Mouse (Mus musculus) kidney, postnatal 10 days (tissue): ENCODE results near the gene Desi1.

Source experiments
- DNase-seq: peaks from one replicate; pipeline ENCODE4 v3.0.0; 2021; ENCODE audit warnings: mixed read lengths

Desi1 gene

DNA sequence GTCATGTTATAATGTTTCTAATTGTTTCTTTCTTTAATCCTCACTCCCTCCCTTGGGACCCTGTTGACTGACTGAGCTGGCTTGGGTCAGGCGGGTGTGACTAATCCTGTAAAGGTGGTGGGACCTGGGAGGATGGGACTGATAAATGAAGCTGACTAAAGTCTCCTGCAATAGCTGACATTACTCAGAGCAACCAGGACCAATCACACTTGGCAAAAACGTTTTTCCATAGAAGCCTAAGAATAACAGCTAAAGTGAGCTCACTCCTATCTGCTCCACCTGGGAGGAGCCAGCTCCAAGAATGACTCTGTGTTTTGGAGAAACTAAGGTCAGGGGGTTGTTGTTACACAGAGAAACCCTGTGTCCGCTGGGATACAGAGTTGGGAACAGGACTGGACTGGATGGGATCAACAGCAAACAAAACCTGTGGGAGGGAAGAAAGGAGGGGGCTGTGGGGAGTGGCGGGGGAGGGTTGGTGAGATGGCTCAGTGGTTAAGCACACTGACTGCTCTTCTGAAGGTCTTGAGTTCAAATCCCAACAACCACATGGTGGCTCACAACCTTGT lies 68.6 kb downstream of the Desi1 start:
- no peak for DNase-seq

DNA sequence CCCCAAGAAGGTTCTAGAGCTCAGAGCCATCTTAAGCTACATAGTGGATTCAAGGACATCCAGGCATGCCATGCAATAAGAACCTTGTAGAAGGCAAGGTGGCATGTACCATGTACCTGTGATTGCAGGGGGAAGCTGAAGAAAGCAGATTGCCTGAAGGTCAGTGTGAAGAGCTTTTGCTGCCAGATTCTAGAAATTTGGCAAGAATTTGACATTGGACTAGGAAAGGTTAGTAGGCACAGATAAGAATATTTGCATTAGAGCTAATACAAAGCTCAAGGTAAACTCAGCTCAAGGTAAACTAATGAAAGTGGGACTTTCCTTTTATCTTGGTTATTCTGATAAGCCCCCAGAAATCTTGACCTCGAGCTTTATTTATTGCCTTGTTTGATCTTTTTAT lies 69.4 kb downstream of the Desi1 start:
- DNase-seq, result no peak

DNA sequence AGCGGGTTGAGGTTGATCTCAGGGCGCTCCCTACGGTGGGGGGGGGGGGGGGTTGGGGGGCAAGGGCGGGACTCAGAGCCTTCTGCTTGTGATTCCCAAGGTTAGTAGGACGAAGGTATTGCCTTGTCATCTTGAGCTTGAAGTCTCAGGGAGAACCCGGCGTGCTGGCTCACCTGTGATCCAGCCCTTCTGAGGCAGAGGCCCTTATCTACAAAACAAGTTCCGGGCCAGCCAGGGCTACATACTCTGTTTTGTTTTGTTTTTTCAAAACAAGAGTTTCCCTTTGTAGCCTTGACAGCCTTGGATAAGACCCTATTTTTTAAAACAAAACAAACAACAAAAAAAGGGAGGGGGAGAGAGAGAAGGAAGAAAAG lies 72.6 kb downstream of the Desi1 start:
- no peak for DNase-seq

DNA sequence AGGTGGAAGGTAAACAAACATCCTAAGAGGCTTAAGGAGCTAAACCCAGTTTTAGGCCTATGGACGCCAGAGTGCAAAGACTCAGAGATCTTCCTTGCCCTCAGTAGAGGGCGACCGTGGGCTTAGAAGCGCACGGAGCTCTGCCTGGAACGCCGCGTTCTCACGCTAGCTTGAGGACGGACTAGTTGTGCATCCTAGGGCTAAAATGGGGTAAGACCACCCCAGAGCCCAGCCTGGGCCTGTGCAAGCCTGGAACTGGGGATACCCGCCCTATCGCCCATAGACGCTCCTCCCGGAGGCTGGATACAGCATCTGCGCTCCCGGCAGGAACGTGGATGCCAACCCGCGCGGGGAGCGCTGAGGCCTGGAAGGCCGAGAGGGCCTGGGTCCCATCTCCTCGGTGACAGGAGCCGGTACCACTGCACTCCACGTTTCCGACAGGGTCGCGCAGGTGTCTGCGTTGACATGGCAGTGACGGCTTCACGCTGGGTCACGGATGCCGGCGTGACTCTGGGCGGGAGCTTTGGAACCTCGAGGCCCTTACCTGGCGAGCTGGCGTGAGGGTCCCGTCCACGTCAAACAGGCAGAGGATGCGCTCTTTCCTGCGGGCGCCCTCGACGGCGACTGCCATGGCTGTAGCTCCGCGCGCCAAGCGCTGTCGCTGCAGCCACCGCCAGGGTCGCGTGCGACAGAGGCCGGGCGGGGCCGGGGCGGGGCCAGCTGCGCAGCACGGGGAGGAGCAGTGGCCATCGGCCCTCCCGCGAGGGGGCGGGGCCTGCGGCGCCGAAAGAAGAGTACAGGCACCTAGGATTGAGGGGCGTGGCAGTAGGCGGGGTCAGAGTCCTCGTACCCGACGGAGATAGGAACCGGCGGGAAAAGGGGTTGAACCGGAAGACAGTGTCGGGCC lies 73.2 kb downstream of the Desi1 start, which contains the start of gene Pmm1:
Gene Pmm1, minus strand, starts transcription at position 760 of the 907 bp plus-strand sequence.
- peak; percentile 100 for DNase-seq

DNA sequence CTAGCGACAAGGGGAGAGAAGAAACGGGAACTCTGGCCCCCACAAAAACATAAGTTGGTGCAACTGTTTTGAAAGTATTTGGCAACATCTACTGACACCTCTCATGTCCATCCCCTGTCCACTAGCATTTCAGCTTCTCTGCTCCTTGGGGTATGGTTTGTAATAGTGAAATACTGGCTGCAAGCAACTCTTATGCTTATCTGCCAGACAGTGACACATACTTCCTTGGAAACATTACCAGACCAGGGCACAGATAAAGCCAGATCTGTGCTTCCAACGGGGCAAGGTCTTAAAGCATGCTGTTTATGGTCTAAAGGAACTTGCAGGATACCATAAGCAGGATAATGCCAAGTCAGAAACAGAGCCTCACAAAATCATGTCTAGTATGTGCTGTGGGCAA lies 74.8 kb downstream of the Desi1 start:
- DNase-seq, result no peak

DNA sequence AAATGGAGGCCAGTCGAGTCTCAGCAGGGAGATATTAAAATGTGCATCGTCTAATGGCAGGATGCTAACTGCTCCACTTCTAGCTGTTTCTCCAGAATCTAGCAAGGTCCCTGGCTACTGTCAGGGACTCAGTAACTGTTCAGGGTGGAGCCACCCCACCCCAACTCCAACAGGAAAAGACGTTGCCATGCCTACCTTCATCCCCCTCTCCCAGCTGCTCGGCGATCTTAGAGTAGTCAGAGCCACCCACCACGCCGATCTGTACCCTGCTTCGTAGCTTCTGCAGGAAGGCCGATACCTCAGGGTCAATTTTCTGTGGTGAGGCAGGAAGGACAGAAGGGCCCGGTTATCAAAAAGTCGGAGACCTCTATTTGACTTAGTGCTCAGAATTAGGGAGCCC lies 76.1 kb downstream of the Desi1 start:
- DNase-seq, result no peak

DNA sequence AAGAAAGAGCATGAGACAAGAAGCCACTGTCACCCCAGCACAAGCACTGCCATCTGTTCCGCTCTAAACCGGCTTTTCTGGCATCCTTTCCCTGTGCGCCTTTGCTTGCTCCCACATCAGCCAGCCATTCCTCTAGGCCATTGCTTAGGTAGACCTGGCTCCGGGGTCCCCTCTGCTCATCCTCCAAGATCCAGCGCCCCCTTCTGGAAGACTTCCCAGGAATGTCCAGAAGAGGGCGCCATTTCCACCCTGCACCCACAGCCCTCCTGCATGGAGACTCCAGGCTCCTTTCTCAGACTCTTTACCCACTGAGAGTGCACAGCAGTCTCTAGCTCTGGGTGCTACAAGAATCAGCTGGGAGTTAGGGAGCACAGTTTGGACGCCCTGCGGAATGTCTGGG lies 77.2 kb downstream of the Desi1 start:
- peak; percentile 61 for DNase-seq

DNA sequence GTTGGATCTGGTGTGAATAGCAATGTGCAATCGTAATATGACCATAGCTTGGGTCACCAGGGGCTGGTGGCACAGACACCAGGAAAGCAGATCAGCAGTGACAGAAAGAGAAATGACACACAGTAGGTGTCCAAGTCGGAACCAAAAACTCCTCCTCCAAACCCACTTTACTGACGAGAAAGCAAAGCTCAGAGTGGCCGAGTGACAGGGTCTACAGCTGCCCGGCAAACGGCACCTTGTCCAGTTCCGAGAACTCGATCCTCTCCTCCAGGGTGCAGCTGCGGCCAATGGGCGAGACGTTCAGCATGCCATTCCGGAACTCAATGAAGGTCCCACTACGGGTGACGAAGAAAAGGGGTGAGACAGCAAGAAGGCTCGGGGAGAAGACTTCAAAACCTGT lies 78.2 kb downstream of the Desi1 start:
- DNase-seq, result peak; percentile 4

DNA sequence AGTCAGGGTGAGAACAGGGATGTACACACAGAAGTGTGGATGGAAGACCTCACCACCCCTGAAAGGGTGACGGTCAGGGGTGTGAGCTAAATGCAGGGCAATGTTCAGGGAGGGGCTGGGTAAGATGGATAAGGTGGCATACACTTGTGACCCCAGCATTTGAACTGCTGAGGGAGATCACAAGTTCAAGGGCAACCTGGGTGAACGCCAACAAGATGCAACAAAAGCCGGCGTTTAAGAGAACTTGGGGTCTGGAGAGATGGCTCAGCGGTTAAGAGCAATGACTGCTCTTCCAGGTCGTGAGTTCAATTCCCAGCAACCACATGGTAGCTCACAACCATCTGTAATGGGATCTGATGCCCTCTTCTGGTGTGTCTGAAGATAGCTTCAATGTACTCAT lies 78.9 kb downstream of the Desi1 start:
- peak; percentile 6 for DNase-seq

DNA sequence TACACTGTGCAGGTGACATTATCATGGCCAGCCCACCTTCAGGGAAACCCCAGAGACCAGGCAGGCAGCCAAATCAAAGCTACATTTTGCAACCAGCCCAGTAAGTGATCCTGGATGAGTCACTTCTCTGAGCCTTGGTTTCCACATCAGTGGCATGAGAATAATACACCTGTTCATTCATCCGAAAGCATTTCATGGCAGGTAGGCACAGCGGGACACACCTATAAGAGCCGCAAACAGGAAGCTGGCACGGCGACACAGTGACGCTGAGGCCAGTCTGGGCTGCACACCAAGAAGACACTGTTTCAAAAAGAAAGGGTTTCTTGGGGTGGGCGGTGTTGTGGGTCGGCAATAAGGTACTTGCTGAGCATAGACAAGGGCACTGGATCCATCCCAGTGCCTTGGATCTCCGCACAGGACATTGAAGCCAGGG lies 79.5 kb downstream of the Desi1 start:
- peak; percentile 8 for DNase-seq

DNA sequence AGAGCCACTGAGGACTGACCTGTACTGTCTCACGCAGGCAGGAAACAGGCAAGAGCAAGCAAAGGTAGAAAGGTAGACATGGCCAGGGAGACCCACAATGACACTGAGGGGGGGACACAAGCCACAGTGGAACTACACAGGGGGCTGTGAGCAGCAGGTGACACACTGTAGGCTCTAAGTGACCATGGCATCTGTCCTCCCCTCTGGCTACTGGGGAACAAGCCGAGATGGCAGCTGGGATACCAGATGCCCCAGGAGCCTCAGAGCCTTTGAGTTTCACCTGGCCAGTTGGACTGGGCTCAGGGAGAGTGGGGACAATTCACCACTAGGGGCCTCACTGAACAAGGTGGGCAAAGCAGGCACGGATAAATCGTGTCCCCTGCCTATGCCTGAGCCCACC lies 81.4 kb downstream of the Desi1 start:
- no peak for DNase-seq

DNA sequence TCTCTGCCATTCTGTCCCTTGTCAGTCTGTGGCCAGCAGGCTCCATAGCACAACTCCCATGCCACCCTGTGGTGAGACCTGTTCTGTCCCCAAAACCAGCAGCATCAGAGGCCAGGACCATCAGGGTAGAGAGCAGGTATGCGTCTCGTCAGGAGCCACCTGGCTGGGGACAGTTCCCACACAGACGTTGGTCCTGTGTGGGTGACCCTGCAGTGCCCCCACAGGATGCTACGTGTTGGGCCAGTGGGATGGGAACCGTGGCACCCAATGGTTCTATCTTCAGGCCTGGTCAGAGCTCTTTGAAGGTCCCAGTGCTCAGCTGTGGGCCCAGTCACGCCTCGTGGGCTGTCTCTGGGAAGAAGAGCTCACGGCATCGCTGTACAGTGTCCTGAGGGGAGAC lies 82.5 kb downstream of the Desi1 start:
- DNase-seq, result no peak

DNA sequence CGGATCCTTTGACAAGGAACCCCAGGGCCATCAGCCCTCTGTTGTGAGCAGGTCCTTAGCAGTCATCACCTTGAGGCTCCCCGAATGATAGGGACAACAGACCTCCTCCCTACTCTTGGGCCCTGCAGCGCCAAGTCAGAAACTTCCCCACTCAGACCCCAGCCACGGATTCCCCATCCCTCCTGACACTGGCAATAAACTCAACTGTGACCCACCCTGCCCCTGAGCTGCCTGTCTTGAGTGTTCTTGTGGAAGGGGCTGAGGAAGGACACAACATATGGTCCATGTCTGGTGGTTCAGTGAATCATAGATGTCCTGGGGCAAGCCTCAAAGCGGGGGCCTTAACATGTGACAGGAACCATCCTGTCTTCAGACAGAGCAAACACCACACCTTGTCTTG lies 82.9 kb downstream of the Desi1 start:
- no peak for DNase-seq

DNA sequence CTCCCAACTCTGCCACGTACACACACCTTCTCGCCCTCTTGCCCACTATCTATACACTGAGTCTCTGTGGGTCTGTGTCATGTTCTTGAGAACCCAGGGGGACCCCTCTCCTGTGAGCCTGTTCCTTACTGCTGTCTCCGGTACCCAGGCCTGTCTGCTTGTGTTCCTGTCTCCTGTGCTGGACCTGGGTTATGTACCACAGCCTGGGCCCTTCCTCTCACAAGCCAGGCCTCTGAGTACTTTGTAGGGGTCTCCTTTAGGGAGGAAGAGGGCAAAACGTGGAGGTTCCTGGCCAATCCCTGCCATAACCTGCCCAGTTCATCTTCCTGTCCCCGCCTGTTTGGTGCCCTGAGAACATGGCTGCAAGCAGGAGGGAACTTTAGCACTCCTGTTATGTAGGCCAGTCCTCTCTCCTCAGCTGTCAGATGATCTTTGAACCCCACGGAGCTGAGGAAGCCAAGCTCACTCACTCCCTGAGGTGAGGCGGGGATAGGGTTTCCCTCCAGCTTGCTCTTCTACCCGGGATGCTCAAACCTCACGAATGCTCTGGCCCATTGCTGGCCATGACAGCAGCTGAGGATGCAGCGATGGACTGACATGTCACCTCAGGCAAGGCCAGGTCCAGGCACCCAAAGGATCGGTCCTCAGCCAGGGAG lies 84.1 kb downstream of the Desi1 start:
- no peak for DNase-seq

DNA sequence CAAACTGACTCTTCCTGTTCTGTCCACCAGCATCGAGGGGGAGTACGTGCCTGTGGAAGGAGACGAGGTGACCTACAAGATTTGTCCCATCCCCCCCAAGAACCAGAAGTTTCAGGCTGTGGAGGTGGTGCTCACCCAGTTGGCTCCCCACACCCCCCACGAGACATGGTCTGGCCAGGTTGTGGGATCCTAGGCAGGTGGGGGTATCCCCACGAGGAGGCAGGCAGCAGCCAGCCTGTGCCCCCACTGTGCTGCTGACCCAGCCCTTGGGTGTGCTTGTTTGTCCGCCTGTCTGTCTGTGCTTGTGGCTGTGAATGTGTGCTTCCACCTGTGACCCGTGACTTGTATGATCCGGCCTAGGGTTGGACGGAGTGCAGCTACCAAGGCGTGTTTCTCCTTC lies 84.6 kb downstream of the Desi1 start:
- no peak for DNase-seq

DNA sequence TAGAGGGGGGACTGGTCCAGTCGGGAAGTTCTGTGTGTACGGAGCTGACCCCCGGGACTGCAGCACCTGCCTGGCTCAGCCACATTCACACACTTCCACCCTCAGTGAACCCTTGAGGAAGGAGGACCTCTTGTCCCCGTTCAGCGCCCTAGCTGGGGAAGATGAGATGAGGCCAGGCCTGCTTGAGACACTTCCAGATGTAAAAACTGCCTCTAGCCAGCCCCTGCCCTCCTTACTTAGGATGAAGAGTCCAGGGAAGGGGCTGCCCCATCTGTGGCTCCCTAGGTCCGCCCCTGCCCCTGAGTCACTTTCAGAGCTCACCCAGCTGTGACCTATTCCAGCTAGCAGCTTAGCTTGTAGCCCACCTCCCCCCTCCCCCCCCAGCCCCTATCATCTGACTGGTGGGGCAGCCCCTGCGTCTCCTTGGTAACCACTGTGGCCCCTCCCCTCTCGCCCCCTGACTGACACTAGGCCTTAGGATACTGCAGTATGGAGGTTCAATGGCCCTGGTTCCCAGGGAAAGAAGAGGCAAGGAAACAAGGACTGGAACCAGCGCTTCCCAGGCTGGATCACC lies 90.4 kb downstream of the Desi1 start:
- no peak for DNase-seq
